Mouse (Mus musculus) heart, embryonic 13.5 days (tissue): ENCODE measurements around the gene Gm9125. TPM values are rescaled to one million over a fixed set of nuclear protein-coding genes. Genes with fewer than 3 reads are reported as not detected.
"Not testable (repeated sequence)": the region's sequence is repeated elsewhere in the genome, so short reads cannot be mapped to it uniquely, and the experiment has no call there.

Source experiments
- ATAC-seq: fragments of 200-750 bp; cut with Nextera tagmentation; 2 replicates; pipeline ENCODE4 v1.8.0; 2017; ENCODE audit warnings: moderate TSS enrichment; ENCODE audit not compliant: insufficient number of reproducible peaks, low FRiP score, low TSS enrichment; ENCODE audit errors: extremely low read depth
- H3K27ac ChIP-seq: fragments of 300-500 bp; sonication (generic); replicated peaks from 2 replicates; pipeline ENCODE4 v1.5.1; 2015; ENCODE audit warnings: moderate library complexity, mild to moderate bottlenecking, inconsistent platforms
- H3K27me3 ChIP-seq: fragments of 300-500 bp; sonication (generic); replicated peaks from 2 replicates; pipeline ENCODE4 v1.6.1; 2015; ENCODE audit warnings: mild to moderate bottlenecking, inconsistent platforms
- H3K36me3 ChIP-seq: fragments of 300-500 bp; sonication (generic); 2 replicates; pipeline ENCODE4 v1.6.1; 2015; ENCODE audit warnings: mild to moderate bottlenecking, inconsistent platforms
- H3K4me1 ChIP-seq: fragments of 300-500 bp; sonication (generic); 2 replicates; pipeline ENCODE4 v1.6.1; 2015; ENCODE audit warnings: inconsistent platforms
- H3K4me2 ChIP-seq: fragments of 300-500 bp; sonication (generic); 2 replicates; pipeline ENCODE4 v1.6.1; 2015; ENCODE audit warnings: inconsistent platforms, mild to moderate bottlenecking, moderate library complexity
- H3K4me3 ChIP-seq: fragments of 300-500 bp; sonication (generic); 2 replicates; pipeline ENCODE4 v1.5.1; 2015; ENCODE audit warnings: moderate library complexity, mild to moderate bottlenecking, inconsistent platforms
- H3K9ac ChIP-seq: fragments of 300-500 bp; sonication (generic); 2 replicates; pipeline ENCODE4 v1.6.1; 2015; ENCODE audit warnings: inconsistent platforms, mild to moderate bottlenecking, moderate library complexity
- H3K9me3 ChIP-seq: fragments of 300-500 bp; sonication (generic); 2 replicates; pipeline ENCODE4 v1.6.1; 2016; ENCODE audit warnings: inconsistent platforms
- WGBS: fragments of 180-500 bp; shearing (Covaris S2); methylation state at CpG from one replicate; pipeline ENCODE4 v1.1.7; 2015; ENCODE audit warnings: mixed read lengths; 5-methylcytosine and 5-hydroxymethylcytosine counted together
- polyA plus RNA-seq: library from polyadenylated mRNA; unstranded; fragments of >200 nt; fragmentation: Nextera tagmentation; extraction: Ambion mirVana; gene quantifications from 2 replicates; pipeline ENCODE4 v1.2.1, GENCODE M21; 2015

Gene Gm9125
- not detected in 2 replicates for polyA plus RNA-seq

DNA sequence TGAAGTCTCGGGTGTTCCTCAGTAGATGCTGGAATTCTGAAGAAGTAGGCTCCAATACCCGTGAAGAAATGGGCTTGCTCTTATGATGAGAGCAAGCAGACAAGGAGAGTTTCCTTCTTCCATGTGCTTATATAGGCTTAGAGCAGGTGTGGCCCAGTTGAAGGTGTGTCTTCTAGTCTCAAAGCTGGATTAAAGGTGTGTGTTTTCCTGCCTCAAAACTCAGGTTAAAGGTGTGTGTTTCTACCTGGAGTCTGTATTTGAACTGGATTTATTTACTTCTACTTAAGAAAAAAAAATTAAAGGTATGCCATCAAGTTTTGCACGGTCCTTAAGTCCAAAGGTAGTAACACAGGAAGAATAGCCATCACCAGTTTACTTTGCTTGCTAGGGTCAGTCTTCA, at the start of gene Gm9125:
Gene Gm9125, minus strand, starts transcription at position 101 of the 400 bp plus-strand sequence.
- not testable (repeated sequence) for H3K9ac ChIP-seq, H3K4me2 ChIP-seq, H3K4me1 ChIP-seq, H3K9me3 ChIP-seq, H3K36me3 ChIP-seq, H3K27me3 ChIP-seq, H3K27ac ChIP-seq, ATAC-seq, H3K4me3 ChIP-seq
- WGBS: 48% methylated on average over 2 of the region's 3 CpGs

DNA sequence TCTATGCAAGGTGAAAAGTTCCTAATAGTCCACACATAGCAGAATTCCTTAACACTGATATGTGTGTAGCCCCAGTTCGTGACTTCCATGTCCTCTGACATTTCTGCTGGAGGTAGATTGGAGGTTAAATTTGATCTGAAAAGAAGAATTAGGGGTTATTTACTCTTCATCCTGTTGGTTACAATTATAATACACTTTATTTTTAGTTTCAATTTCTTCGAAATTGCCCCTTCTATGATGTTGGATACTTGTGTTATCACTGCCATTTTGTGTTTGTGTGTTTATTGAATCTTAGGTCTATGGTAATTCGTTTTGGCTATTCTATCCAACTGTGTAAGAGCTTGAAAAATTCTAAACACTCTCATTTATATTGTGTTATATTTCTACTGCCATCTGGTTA, 17.9 kb upstream of the Gm9125 start, which contains the start of gene Gm10697:
Gene Gm10697, minus strand, starts transcription at position 101 of the 400 bp plus-strand sequence.
- H3K4me3 ChIP-seq, H3K36me3 ChIP-seq, ATAC-seq, H3K27ac ChIP-seq, H3K4me1 ChIP-seq, H3K9me3 ChIP-seq, H3K9ac ChIP-seq, H3K4me2 ChIP-seq, H3K27me3 ChIP-seq: not testable (repeated sequence)
- 88% methylated on average over 2 of the region's 3 CpGs for WGBS

DNA sequence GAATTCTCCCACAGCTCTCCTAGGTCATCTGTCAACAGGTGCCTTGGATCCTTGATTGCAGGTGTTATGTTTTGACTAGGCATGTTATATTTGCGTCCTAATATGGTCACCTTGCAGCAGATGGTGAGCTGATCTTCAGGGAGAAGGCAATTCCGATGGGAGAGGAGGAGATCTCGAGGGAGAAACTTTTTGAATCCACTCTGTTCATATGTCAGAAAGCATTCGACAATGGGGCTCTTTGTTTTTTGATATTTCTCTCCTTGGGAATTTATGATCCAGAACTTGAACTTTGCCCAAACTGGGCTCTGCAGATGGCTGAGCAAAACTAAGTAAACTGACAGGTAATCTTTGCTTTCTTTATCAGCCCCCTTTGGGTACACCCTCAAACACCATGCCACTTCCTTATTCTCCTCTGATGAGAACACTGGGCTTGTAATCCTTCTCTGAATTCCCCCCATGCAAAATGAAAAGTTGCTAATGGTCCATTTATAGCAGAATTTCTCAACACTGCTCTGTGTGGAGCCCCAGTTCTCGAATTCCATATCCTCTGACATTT, 5.0 kb downstream of the Gm9125 start:
- H3K27me3 ChIP-seq, ATAC-seq, H3K9me3 ChIP-seq, H3K27ac ChIP-seq, H3K36me3 ChIP-seq, H3K4me2 ChIP-seq, H3K4me1 ChIP-seq, H3K4me3 ChIP-seq, H3K9ac ChIP-seq: not testable (repeated sequence)
- WGBS: no CpG with 5 or more reads among the region's 5 CpGs

DNA sequence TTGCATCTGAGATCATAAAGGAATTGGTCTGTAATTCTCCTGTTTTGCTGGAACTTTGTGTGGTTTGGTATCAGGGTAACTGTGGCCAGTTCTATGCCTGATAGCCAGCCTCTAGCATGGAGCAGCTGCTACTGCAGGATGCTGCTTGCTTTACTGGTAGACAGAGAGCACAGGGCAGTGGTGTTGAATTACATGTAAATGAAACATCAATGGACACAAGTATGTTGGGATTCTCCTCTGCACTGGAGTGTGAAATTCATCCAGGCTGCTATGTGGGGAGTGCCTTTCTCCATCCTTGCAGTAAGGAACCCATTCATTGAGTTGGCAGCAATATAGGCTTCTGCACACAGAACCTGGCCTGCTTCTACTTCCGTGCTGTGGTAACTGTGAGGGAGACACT, 16.4 kb downstream of the Gm9125 start:
- H3K27ac ChIP-seq, H3K9me3 ChIP-seq, ATAC-seq, H3K4me3 ChIP-seq, H3K27me3 ChIP-seq, H3K4me1 ChIP-seq, H3K36me3 ChIP-seq, H3K9ac ChIP-seq, H3K4me2 ChIP-seq: not testable (repeated sequence)
- WGBS: 94% methylated on average over 1 of the region's 1 CpGs

DNA sequence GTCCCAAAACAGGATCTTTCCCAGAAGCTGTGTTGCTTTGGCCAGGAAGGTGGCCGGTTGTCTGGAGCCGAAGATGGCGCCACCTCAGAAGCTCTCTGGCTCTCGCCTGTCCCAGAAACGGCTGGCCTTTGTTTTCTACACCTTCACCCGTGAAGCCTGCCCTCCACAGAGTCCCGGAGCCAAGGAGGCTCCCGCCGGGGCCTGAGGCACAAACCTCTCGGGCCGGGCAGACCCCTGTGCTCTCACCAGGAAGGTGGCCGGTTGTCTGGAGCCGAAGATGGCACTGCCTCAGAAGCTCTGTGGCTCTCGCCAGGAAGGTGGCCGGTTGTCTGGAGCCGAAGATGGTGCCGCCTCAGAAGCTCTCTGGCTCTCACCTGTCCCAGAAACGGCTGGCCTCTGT, 20.3 kb downstream of the Gm9125 start:
- H3K4me1 ChIP-seq, H3K36me3 ChIP-seq, ATAC-seq, H3K27ac ChIP-seq, H3K9ac ChIP-seq, H3K4me2 ChIP-seq, H3K4me3 ChIP-seq, H3K9me3 ChIP-seq, H3K27me3 ChIP-seq: not testable (repeated sequence)
- 78% methylated on average over 18 of the region's 18 CpGs for WGBS

Other genes with a start within 250 kb of the Gm9125 start
- not detected in 2 replicates for gene Tdpoz3, start 228.9 kb downstream of the Gm9125 start, polyA plus RNA-seq
- gene Gm9117, start 111.3 kb downstream of the Gm9125 start, polyA plus RNA-seq: not detected in 2 replicates
- not detected in 2 replicates for gene Tdpoz5, start 93.6 kb downstream of the Gm9125 start, polyA plus RNA-seq
- gene Gm10697, start 17.8 kb upstream of the Gm9125 start, polyA plus RNA-seq: not detected in 2 replicates
- not detected in 2 replicates for gene Gm10696, start 123.3 kb upstream of the Gm9125 start, polyA plus RNA-seq
- not detected in 2 replicates for gene Gm5286, start 141.8 kb upstream of the Gm9125 start, polyA plus RNA-seq
- not detected in 2 replicates for gene Gm4778, start 209.2 kb upstream of the Gm9125 start, polyA plus RNA-seq